Mouse (Mus musculus): Measurements from ENCODE around the gene Clk2.

The Clk2 gene

DNA sequence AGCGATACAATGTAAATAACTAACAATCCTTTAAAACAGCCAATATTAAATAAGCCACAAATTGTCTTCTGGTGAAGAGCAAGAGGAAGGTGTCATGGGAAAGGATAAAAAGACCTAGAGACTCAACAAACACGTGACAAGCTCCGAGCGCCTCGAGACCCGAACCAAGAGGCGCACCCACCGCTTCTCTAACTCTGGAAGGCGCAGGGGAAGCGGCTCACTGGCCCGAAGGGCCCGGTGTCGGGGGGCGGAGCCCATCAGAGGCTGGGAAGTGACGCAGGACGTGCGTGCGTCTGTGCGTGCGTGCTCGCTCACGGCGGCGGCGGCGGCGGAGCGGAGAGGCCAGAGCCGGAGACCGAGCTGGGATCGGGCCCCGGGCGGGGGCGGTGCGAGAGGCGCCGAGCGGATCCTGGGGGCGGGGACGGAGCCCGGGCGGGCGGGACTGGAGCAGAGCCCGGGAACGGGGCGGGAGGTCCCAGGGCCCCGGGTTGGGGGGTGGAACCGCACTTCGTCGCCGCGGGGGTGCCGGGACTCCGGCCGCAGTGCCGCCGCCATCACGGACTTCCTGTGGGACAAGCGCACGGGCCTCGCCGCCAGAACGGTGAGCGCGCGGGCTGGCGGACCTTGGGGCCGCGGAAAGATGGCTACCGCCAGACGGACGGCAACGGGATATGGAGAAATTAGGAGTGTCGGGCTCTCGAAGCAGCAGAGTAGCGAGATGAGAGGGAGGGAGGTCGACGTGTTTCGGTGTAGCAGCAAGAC lies at the start of gene Clk2:
Gene Clk2, plus strand, starts transcription at position 290 of the 762 bp plus-strand sequence.
- in situ Hi-C loops (cut with MboI) = no loop called here

DNA sequence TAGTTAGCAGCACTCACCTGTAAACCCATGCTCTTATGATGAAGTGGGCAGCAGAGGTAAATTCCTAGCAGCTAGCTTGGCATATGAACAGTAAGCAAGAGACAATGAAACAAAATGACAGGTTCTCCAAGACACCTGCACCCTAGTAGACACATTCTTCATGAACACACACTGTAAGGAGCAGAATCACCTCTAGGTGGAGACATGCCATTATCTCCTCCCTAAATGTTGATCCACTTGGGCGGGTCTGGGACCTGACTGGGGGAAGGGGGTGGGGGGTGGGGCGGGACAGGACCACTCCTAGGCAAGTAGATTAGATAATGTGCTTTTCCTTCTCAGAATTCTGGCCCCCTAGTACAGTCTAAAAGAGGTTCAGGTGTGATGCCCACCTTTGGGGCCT lies 49.1 kb upstream of the Clk2 start:
- in situ Hi-C loops (cut with MboI) = no loop called here

DNA sequence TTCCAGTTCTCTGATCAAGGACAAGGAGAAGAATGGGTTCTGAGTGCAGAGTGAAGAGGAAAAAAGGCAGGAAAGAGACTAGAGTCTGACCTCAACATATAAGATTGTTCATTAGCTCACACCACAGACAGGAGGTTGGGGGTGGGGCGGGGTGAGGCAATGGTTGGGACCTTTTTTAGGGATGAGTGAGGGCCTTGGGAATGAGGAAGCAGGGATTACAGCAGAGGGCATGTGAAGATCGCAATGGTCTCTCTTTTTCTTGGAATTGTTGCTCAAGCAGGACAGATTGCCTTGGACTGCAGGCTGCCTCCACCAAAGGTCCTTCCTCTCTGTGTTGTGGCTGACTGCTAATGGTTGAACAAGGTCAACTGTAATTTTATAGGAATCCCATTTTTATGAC lies 41.3 kb upstream of the Clk2 start:
- in situ Hi-C loops (cut with MboI) = no loop called here

DNA sequence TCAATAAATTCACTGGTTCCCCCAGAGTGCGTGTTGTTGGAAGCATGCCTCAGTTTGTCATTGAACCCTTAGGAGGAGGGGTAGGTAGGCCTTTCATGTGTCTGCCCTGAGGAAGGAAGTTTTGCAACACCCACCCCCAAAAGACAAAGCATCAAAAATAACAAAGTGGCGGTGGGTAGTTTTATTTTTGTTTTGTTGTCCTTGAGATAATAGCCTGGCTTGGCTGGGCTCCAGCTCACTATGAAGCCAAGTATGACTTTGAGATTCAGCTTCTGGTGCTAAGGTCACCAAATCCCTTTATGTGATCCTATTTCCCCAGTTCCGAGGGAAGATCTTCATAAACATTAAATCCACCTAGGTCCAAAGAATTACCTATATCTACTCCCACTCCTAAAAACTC lies 40.4 kb upstream of the Clk2 start:
- in situ Hi-C loops (cut with MboI) = no loop called here

DNA sequence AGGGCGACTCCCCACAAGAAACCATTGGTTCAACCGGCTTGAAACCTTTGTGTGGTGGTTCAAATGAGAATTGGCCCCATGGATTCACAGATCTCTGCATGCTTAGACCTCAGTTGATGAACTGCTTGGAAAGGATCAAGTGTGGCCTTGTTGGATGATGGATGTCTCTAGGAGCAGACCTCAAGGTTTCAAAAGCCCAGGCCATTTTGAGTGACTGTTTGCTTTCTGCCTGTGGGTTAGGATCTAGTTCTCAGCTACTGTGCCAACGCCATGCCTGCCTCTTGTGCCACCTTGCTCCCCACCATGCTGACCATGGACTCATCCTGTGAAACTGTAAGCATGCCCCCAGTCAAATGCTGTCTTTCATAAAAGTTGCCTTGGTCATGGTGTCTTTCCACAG lies 38.6 kb upstream of the Clk2 start:
- in situ Hi-C loops (cut with MboI) = no loop called here

DNA sequence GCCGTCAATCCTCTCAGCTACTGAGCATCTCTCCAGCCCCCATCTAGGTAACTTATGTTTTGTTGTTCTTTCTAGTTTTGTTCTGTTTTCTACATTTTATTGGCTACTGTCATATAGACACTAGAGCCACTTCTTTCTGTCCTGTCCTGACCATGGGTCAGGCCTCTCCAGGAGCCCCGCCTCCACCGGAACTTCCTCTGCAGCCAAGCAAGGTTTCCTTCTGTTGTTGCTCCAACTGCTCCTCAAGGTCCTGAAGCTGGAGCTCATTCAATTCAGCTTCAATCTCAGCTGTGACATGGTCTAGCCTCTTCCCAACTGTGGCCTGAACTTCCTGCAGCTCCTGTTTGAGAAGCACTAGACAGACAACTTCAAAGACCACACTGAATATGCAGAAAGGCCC lies 34.7 kb upstream of the Clk2 start:
- in situ Hi-C loops (cut with MboI) = no loop called here

DNA sequence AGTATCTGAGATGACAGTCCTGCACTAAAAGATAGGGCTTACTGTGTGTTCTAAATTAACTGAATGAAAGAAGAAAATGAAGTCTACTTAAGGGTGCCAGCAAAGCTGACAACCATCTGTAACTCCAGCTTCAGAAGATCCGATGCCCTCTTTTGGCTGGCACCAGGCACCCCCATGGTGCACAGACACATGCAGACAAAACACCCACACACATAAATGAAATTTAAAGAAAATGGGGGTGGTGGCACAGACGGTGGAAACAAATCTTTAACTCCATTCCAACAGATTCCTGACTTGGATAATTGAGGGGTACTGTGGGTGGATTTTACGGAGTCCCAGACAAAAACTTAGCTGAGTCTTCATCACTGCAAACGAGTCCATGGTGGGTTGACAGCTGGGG lies 32.8 kb upstream of the Clk2 start:
- in situ Hi-C loops (cut with MboI) = no loop called here

DNA sequence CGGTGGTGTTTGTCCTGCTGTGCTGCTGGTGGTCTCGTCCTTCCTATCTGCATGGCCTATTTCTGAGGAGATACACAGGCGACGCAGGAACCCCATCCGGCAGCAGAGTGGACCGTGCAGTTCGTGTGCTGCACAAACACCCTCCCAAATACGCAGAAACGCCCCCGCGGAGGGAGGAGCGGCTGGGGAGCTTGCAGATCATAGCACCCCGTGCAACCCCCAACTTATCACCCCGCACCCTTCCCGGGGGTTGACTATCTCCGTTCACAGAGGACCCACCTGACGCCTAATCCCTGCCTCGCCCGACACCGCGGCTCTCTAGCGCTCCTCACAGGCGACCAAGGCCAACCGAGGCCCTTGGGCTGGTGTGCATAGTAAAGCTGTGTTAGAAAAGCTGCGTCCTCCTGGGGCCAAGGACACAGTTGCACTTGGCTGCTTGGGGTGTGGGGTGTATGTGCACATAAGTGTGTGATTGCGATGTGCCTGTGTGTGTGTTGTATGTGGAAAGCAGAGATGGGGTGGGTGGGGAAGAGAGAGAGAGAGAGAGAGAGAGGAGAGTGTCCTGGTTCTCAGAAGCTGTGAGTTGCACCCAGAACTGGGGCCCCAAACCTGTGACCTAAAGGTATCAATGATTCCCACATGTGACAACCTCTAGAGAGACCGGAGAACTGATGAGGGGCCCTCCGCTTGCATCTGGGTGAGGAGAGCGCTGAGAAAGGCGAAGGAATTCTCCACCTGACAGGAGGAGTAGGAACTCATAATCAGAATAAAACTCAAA lies 32.1 kb upstream of the Clk2 start:
- in situ Hi-C loops (cut with MboI) = no loop called here

DNA sequence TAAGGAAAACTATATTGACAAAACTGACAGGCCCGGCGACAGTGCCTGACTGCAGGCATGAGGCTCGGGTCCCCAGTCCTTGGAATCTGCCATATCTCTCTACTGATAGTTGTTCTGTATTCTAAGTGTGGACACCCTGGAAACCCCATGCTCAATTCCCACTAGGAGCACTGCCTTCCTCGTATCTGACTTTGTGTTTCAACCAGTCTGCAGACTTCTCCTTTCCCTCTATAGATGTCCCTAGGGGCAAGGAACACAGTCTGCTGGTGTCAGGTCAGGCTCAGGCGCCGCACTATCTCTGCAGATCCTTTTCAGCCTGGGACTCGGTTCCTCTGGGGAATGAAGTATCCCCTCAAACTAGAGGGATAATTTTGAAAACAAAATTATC lies 31.5 kb upstream of the Clk2 start:
- in situ Hi-C loops (cut with MboI) = no loop called here

DNA sequence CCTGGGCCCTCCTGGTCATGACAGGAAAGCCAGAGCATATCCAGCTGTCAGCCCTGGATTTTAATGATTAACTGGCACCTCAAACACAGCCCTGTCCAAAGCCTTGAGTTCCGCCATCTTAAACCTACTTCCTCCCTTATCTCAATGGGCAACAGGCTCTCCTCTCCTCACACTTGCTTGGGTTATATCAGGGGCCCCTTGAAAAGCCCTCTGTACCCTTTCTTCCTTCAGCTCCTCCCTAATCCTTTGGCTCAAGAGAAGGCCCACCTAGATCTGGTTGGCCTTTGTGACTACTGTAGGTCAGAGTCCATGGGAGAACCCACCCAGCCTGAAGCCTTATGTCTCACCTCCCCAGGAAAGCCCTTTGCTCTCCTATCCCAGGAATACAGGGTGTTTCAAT lies 30.8 kb upstream of the Clk2 start:
- in situ Hi-C loops (cut with MboI) = no loop called here

DNA sequence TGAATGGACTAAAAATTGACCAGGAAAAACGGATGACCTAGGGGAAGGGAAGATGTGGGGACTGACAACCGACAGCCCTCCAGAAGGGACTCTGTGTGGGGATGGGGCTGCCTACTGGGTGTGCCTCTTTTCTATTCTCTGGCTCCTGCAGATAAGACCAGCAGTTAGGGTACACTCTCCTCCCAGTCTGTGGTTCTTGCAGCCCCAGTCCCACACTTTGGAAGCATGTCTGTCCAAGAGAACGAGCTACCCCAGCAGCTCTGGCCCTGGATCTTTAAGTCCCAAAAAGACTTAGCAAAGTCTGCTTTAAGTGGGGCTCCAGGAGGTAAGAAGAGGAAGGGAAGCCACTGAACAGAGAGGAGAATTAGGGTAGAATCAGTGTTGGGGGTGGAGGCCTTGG lies 28.6 kb upstream of the Clk2 start, which contains the start of gene Pklr:
Gene Pklr, plus strand, starts transcription at position 185 of the 400 bp plus-strand sequence.
- in situ Hi-C loops (cut with MboI) = no loop called here

DNA sequence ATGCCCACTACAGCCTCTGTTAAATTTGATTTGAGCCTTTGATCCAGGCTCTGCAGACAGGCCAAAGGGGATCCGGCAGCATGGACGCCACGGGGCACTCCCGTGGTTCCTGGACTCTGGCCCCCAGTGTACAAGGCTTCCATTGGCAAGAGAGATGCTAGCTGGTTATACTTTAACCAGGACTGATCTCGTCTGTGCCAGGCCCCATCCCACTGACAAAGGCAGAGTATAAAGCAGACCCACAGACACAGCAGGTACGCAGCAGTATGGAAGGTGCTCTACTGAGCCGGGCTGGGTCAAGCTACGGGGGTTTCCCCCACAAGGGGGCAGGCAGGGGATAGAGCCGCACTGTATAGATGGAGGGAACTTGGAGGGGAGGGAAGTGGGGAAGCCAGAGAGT lies 28.2 kb upstream of the Clk2 start:
- in situ Hi-C loops (cut with MboI) = no loop called here

DNA sequence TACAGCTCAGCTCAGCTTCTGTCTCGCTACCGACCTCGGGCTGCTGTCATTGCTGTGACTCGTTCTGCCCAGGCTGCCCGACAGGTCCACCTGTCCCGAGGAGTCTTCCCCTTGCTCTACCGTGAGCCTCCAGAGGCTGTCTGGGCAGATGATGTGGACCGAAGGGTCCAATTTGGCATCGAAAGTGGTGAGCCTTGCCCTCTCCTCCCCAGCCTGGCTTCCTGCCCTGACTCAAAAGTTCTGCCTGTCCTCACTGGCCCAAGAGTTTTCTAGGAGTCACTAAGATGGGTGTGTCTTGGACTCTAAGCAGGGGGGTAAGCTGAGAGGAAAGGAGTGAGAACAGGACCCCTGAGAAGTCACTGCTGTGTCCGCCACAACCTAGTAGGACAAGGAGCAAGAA lies 19.8 kb upstream of the Clk2 start:
- in situ Hi-C loops (cut with MboI) = no loop called here

DNA sequence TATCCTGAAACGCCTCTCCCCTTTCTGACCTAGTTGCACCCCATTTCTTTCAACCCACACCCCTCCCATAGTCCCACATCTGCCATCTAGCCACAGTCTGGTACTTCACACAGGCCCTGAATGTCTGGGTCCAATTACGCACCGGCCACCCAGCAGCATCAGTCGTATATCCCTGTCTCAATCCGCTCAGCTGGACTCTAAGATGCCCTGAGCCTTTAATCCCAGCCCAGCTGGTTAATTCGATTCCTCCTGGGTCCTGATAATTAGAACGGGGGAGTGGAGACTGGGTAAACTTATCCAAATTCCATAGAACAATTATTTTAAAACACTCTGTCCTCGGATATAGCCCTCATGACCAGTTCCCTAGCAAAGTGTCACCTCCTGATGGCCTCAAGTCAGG lies 19.0 kb upstream of the Clk2 start:
- in situ Hi-C loops (cut with MboI) = no loop called here

DNA sequence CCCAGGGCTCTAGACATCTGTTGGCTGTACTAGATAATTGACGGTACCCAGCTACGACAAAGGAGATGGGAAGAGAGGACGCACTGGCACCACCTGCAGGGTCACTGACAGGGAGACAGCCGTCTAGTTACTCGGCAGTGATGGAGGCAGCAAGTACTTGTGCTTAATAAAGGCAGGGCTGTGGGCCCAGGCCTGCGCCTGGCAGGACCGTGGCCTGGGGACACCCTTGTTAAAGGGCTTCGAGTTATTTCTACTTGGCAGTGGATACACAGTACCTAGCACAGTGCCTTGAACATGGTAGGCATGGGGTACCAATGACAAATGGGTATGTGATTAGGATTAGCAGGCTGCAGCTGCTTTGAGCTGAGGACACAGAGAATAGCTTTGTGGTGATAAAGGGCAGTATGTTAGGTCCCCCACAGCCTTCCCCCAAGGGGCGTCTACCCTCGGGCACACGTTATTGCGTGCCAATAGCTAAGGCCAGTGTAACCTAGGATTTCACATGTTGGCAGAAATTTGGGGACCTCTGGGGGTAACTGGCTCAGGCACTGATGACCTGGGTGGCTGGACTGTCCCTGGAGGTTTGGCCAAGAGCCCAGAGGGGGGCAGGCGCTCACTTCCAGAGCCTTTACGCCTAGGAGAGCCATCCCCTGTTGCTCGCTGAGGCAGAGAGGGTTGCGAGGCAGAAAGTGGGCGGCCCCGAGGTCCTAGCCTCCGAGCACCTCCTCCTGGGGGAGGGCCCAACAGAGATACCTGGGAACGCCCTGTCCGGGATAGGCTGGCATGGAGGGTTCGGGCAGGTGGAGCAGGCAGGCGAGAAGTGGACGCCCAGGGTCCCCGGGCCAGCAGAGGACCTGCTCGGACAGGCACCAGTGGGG lies 17.3 kb upstream of the Clk2 start:
- in situ Hi-C loops (cut with MboI) = no loop called here

DNA sequence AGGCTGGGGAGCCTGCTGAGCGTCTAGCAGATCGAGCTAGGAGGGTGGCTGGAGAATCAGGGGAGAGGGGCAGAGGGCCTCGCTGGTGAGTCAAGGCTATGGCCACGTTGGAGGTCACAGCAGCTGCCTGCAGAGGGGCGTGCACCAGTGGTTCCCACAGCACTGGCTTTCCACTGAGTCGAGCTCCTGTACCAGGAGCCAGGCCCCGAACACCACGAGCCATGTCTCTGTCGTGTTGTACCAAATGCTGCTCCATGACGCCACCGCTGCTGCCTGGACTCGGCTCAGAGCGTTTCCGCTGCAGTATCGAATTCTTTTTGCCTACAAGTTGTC lies 16.6 kb upstream of the Clk2 start:
- in situ Hi-C loops (cut with MboI) = no loop called here

DNA sequence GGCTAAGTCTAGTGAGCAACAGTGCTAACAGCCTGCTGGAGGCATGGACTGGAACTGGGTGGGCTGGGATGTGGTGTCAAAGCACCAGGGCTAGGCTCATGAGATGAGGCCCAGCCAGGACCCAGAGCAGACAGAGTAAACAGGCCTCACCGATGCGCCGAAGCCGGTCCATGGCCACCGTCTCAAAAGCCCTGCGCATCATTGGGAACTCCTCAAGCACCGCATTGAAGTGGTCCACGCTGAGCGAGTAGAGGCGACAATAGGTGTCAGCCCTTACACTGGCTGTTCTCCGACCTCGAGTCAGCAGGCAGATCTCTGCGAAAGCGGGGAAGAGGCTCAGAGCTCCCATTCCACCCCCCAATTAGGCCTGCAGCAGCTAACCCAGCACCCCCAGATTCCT lies 16.0 kb upstream of the Clk2 start:
- in situ Hi-C loops (cut with MboI) = no loop called here

DNA sequence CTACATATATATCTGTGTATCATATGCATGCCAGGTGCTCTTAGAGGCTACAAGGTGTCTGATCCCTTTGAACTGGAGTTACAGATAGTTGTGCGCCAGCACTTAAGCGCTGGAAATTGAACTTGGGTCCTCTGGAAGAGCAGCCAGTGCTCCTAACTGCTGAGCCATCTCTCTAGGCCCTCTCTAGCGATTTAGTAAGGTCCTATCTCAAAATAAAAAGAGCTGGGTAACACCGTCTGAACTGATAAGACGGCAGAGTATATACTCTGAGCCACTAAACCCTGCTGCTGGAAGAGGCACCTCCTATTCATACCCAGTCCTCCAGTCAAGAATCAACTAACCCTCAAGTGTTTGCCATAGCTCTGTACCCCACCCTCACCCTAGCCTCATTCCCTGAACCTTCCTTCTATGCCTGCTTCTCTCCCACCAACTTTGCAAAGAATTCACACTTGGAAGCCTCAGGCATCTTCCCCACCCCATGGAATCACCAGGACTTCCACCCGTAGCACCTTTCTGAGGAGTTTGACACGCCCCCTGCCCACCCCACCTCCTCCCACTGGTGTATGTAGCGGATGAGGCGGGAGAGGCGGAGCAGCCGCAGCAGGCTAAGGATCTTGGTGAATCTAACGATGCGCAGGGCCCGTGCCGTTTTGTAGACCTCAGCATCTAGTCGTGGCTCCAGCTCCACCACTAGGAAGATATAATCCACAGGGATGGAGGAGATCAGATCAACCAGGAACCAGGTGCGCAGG lies 12.3 kb upstream of the Clk2 start:
- in situ Hi-C loops (cut with MboI) = no loop called here

DNA sequence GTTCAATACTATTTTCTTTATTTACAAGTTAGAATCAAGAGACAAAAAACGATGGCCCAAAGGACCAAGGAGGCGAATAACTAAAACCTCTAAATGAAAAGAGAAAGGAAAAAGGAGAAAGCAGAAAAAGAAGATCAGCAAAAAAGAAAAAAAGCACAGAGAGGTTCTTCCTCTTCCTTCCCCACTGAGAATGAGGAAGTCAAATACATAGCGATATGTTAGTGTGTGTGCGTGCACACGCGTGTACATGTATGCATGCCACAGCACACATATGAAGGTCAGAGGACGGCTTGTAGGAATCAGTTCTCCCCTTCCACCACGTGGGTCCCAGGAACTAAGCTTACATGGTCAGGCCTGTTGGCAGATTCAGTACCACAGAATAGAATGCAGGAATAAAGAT lies 7.6 kb upstream of the Clk2 start:
- in situ Hi-C loops (cut with MboI) = no loop called here

DNA sequence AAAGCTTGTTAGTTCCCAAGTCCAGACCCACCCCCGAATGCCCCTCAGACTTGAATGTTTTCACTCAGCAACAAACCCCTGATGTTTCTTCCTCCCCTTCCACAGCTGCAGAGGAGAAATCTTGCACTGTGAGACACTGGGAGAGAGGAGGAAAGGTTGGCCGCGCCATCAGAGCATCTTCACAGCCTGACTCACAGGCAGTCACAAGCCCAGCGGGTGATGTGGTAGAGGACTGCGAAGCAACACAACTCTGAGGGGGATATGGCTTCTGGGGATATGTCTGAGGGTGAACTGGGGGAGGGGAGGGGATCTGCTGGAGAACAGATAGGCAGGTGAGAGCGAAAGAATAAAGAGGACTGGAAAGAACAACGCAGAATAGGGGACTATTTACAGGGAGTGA lies 5.9 kb upstream of the Clk2 start:
- in situ Hi-C loops (cut with MboI) = no loop called here

DNA sequence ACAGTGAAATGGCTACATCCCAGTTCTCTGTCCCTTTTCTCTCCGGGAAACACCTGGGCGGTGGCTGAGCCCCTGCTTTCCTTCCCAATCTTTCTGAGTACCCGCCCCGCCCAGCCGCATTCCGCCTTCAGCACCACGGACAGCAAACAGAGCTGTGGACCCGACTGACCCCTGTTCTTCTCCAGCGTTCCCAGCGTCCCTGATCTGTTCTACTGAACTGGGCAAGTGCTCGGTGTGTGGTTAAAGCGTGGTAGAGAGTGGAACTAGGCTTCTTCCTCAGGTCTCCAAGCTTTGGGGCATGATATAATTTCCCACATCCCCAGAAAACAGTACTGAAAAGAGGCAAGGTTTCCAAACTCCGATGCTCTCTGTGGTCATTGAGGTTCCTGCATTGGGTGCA lies 5.4 kb upstream of the Clk2 start:
- in situ Hi-C loops (cut with MboI) = no loop called here
